Mouse (Mus musculus) heart, postnatal 14 days (tissue): ENCODE results near the gene Klrb1. TPM values are rescaled to one million over a fixed set of nuclear protein-coding genes. Genes with fewer than 3 reads are reported as not detected.
"Not testable (repeated sequence)": the region's sequence is repeated elsewhere in the genome, so short reads cannot be mapped to it uniquely, and the experiment has no call there.

Experiments
- DNase-seq, 2 experiments: peaks; one replicate each; pipeline ENCODE4 v3.0.0; 2021 to 2022
- intact Hi-C: fragments of 180-260 bp; cut with DNase I; formaldehyde crosslinking; loops from one replicate; pipeline ENCODE4 v1.15.1; 2025
- long read RNA-seq, 2 experiments: library from polyadenylated mRNA; stranded (forward); transcript quantifications; one replicate each; pipeline ENCODE4 v2.0.0; 2021
- total RNA-seq, 2 experiments: library from RNA; stranded (reverse); gene quantifications; 2 replicates each; pipeline ENCODE4 v1.2.3; 2021

Klrb1 gene
- total RNA-seq: not detected
- long read RNA-seq, experiment 1: 0 reads
- long read RNA-seq, experiment 2: 0 reads

DNA sequence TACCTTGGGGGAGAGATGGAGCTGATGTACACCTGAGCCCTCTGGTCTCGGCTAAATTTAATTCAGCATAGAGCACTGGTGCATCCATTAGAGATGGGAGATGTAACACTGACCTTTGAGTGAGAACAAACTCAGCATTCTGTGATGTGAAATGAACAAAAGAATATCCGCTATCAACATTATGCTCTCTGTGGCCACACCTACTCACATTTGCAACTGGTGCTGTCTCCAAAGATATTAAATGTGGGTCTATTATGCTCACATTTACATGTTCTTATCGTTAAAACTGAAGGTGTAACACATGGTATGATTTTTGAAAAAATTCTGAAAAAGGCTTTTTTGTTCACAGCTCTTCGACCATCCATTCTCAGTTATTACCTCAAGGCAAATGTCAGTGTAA is at the start of gene Klrb1:
Klrb1 (minus strand) TSS at position 101 of the 400 bp plus-strand sequence.
- no peak for DNase-seq
- intact Hi-C loops: no loop called here

DNA sequence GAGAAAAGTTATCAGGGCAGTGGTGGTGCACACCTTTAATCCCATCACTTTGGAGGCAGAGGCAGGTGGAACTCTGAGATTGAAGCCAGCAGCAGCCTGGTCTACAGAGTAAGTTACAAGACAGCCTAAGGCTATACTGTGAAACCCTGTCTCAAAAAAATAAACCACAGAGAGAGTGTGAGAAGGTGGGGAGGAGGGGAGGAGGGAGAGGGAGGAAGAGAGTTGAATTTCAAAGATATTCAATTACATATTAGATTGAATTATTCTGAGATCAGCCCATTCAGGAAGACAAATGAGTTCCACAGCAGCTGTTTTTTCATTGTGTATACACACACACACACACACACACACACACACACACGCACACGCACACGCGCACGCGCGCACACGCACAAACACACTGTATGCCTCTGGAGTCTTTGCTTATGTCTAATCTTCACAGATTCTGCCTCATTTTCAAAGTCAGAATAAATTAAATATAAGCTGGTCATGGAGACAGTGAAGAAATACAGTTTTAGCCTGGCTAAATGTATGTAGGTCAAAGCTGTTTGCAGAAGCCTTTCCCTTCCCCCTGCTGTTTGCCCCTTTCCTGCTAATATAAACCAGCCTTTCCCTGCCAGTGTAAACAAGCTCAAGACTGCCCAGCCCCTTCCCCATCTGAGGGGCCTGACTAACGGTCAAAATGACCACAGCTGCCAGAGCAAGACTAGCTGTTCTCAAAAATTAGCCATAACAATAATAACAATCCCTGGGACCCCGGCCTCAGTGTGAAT is 46.8 kb upstream of the Klrb1 start:
- DNase-seq: no peak
- intact Hi-C loops: loop anchor here (10.0 kb wide), 1 partner anchor 485 kb away; no protein-coding TSS in a partner anchor

DNA sequence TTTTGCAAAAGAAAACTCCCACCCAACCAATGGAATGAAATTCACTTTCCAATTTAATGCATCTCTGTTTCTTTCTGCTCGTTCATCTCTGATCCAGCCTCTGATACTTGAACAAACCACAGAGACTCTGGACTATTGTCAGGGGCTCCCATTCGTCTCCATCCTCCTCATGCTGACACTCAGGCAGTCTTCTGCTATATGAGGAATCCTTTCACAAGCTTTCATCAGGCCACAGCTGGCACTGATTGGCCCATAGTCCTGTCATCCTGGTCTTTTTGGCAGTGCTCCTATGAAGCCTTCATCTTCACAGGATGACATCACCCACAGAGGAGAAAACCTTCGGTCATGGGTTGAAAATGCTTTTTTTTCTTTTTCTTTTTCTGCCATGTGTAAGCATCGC is 45.2 kb upstream of the Klrb1 start:
- no peak for DNase-seq
- intact Hi-C loops: loop anchor here (10.0 kb wide), 1 partner anchor 487 kb away; no protein-coding TSS in a partner anchor

DNA sequence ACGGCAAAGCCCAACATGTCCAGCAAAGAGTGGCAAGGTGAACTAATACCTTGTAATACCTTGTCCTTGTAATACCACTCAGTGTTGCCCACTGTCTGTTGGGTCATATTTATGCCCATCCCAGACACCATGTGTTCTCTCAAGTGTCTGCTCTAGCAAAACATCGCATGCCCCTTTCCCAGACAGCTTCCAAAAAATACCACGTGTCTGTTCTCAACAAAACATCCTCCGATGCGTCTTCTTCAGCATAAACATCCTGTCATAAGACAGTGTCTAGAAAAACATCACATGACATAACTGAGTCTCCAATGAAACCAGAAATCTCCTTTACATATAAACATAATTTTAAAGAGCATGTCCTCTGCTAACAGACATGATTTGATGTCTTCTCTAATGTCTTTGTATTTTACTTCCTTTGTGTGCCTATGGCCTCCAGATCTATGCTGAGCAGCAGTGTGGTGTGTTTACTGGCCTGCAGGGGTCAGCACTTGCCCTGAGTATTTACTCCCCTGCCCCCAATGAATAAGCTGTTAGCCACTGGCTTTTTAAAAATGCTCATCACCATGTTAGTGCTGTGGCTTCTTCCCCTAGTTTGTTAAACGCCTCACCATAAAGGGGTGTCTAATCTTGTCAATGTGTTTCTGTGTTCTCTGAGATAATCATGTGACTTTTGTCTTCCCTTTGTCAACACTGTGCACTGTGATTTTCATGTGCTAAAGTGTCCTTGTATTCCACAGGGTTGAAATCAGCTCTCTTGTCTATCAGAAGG is 43.8 kb upstream of the Klrb1 start:
- peak; percentile 35 to 56 for DNase-seq
- intact Hi-C loops: loop anchor here (1.0 to 10.0 kb wide), 2 partner anchors 39 to 488 kb away; no protein-coding TSS in a partner anchor

DNA sequence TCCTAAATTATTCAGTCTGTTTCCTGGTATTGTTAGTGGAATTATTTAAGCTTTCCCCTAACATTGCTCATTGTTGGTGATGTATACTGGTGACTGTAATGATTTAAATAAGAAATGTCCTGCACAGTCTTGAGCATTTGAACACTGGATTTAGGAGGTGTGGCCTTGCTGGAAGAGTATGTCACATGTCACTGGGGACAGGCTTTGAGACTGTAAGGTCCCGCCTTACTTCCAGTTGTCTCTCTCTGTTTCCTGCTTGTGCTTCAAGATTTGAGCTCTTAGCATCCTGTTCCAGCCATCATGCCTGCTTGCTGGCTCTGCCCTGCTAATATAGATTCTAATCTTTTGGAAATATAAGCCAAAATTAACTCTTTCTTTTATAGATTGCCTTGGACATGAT is 42.4 kb upstream of the Klrb1 start:
- intact Hi-C loops: loop anchor here (2.0 to 10.0 kb wide), 3 partner anchors 38 to 490 kb away; no protein-coding TSS in a partner anchor
- no peak for DNase-seq

DNA sequence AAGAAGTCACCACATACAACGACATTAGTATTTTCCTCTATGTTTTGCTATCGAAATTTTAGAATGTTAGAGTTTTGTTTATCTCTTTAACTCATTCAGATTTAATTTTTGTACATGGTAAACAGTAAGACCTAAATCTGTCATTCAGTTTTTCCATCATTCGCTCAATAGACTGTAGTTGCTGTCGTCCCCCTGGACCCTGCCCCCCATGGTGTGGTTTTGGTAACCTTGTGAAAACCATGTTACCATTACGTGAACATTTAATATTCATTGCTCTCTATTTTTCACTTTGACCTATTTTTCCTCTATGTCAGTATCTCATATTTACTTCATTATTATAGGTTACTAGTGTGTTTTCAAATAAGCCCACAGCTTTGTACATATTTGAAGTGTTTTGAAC is 41.7 kb upstream of the Klrb1 start:
- intact Hi-C loops: loop anchor here (2.0 to 10.0 kb wide), 3 partner anchors 38 to 490 kb away; no protein-coding TSS in a partner anchor

DNA sequence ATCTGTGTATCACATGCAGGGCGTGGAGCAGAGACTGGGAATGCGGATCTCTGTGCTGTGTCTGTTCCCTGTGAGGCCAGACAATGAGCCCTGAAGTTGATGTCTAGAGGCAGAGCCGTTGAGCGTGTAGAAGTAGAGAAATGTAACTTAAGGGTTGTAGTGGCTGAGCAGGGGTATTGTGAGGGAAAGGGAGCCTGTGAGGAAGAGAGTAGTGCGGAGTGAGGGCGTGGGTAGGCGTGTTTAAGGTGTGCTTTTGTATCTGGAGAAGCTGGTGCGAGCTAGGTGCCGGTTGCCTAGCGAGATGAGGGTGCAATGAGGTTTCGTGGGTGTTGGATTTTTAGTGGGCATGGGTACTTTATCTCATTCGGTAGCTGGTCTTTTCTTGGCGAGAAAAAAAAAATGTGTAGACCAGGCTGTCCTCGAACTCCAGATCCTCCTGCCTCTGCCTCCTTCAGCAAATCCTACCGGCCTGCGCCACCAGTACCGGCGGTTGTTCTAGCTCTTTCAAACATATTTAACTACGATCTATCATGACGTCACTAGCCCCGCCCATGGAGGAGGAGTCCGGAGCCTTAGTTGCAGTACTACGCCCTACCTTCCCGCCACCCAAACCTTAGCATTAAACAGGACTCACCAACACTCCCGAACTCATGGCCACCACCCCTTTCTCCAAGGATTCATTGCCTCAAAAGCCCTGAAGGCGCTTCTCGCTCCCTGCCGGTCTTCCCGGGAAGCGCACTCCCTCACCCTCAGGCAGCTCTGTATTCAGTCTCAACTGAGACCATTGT is 41.1 kb upstream of the Klrb1 start:
- DNase-seq: peak; percentile 90 to 93
- intact Hi-C loops: loop anchor here (2.0 to 10.0 kb wide), 3 partner anchors 39 to 491 kb away; no protein-coding TSS in a partner anchor

More for the DNA sequence above, 41.7 kb upstream of the Klrb1 start:
- no peak for DNase-seq

DNA sequence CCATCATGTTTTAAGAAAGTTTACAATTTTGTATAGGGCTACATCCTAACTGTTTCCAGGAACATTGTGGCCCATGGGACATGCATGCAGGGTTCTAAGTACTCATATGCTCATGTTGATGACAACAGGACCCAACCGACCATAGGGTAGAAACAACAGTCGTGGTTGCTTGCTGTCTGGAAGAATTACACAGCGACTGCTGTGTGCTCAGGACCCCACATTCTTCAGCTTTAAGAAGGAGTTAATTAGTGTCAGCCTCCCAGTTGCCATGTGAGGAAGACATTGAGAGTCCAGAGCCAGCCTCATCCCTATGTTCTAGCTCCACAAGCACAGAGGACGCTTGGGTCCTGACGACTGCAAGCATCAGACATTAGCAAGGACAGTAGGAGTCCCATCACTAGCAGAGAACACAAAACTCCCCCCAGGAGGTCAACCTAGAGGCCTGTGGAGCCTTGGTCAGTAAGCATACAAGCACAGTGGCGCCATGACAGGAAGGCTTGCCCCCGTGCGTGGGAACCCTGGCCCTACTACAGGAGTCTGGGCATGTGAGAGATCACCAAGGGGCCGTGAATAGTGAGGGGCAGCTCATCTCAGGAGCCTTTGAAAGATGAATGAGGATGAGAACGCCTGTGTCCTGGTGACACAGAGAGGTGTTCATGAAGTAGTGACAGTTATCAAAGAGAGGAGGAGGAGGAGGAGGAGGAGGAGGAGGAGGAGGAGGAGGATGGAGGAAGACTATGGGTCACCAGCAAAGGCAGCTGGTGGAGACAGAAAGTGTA is 40.2 kb upstream of the Klrb1 start:
- intact Hi-C loops: loop anchor here (10.0 kb wide), 1 partner anchor 492 kb away; no protein-coding TSS in a partner anchor
- not testable (repeated sequence) for DNase-seq

DNA sequence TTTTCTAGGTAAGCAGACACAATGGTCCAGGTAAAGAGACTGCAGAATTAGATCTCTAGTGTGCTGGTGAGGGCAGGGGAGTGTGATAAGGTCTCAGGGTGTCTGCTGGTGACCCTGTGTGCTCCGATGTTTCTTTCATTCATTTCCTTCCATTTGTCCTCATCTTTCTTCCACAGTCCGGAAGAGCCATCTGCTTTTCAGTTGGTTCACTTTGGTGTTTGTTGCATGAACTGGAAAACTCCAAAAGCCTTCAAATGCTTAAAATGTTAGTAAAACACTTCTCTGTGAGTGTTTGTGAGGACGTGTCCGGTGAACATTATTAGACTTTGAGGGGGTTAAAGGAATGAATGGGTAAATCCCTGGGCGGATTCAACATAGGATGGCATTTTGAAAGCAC is 38.3 kb upstream of the Klrb1 start:
- DNase-seq: no peak
- intact Hi-C loops: loop anchor here (10.0 kb wide), 1 partner anchor 494 kb away; no protein-coding TSS in a partner anchor

DNA sequence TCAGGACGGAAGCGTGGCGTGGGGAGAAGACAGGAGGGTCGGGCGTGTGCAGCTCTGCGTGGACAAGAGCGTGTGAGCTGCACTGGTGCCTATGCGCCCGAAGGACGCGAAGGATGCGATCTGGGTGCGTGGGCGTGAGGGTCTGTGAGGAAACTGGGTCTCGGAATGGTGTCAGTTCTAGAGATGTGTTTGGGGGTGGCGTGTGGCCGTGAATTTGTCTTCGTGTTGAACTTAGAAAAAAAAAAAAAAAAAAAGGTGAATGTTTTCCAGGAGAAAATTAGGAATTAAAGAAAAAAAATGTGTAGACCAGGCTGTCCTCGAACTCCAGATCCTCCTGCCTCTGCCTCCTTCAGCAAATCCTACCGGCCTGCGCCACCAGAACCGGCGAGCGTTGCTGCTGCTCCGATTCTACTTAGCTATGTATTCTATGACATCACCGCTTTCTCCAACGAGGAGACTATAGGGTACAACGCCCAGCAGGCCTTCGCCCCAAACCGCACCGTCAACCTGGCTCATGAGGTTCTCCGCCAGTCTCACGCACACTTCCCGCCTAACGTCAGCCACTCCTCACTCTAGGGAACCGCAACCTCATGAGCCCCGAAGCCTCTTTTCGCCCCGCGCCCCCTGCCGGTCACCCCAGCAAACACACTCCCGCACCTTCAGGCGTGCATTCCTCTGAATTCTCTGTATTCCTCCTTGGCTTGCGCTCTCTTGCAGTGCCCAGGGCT is 37.7 kb upstream of the Klrb1 start:
- intact Hi-C loops: loop anchor here (10.0 kb wide), 1 partner anchor 494 kb away; no protein-coding TSS in a partner anchor
- DNase-seq: peak; percentile 86 to 90

DNA sequence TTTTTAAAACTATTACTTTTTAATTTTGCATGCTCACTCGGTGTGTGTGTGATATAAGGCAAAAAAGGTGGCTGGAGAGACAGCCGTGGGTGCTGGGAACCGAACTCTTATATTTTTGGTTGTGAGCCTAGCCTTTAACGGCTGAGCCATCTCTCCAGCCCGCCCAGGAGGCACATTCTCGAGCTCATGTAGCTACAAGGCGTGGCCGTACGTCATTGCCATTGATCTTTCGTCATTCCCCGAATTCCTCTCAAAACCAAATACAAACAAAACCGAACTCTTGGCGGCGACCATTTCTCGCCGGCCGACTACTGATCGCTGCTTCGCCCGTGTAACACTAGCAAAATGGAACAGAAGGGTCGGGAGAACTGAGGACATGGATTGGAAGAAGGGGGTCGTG is 37.2 kb upstream of the Klrb1 start:
- DNase-seq: peak; percentile 91 to 95
- intact Hi-C loops: loop anchor here (10.0 kb wide), 1 partner anchor 495 kb away; no protein-coding TSS in a partner anchor

DNA sequence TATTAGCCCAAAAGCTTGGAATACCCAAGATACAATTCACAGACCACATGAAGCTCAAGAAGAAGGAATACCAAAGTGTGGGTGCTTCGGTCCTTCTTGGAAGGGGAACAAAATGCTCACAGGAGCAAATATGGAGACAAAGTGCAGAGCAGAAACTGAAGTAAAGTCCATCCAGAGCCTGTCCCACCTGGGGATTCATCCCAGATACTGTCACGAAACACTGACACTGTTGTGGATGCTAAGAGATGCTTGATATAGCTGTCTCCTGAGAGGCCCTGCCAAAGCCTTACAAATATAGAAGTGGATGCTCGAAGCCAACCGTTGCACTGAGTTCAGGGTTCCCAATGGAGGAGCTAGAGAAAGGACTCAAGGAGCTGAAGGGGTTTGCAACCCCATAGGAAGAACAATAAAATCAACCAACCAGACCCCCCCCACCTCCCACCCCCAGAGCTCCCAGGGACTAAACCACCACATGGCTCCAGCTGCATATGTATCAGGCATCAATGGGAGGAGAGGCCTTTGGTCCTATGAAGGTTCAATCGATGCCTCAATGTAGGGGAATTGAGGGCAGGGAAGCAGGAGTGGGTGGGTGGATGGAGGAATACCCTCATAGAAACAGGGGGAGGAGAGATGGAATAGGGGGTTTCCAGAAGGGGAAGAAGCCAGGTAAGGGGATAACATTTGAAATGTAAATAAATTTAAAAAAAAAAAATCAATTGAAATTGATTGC is 36.5 kb upstream of the Klrb1 start:
- intact Hi-C loops: no loop called here

DNA sequence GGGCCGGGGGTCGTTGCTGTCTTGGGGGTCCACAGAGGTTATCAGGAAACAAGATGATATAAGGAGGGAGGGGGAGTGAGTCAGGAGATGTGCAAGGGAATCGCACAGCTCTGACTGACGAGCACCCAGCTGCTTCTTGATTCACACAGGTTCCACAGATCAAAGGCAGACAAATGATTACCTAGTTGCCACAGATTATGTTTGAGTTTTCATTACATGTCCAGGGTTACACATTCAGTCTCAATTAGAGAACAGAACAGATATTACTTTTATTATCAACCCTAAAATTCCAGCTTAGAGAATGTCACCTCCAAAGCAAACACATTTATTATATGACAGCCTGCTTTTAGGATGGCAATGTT is 32.5 kb upstream of the Klrb1 start:
- intact Hi-C loops: loop anchor here (2.0 kb wide), 1 partner anchor 125 kb away; no protein-coding TSS in a partner anchor
- DNase-seq: not testable (repeated sequence)

More for the DNA sequence above, 36.5 kb upstream of the Klrb1 start:
- DNase-seq: no peak

DNA sequence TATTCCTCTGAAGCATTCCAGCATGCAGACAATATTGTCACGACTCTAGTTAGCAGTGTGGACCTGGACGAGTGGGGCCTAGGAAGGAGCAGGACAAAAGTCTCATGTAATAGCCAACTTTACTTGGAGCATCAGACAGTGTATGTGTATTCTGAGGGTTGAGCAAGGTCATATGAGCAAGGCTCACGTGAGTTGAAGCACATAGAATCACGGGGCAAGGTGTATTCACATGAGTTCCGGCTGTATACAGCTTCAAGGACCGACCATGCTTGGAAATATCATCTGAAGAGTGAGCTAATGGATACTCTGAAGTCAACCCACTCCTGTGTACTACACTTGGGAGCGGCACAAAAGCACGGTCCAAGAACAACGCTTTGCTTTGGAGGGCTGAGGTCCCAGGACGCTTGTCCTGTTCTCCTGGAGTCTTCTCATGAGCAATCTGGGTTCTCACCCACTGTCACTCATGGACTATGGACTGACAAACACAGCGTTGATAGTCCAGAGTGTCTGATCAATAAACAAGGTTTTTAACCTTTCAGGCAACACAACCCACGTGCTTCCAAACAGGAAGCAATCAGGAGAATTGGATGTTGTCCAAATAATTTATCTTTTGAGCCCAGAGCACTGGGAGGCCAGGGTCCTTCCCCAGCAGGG is 32.0 kb upstream of the Klrb1 start:
- intact Hi-C loops: loop anchor here (2.0 to 5.0 kb wide), 2 partner anchors 124 to 153 kb away; no protein-coding TSS in a partner anchor
- not testable (repeated sequence) for DNase-seq

DNA sequence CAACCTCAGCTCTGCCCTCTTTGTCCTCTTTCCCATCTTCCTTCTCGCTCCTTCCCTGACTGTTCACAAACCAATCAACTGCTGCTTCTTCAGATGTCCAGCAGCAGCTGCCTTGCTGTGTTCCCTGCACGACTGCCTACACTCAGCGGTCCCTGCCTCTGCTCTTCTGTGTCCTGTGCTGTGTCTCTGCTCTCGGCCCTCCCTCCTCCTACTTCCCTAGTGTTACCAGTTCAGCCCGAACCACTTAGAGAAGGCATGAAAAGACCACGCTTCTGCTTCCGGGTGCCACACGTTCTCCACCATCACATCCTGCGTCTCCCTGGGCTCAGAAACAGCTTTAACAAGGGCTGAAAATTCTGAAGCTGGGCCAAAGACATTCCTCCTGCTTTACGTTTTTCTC is 31.4 kb upstream of the Klrb1 start:
- DNase-seq: peak in 1 of 2 experiments; percentile 26
- intact Hi-C loops: loop anchor here (2.0 to 5.0 kb wide), 2 partner anchors 123 to 152 kb away; no protein-coding TSS in a partner anchor

DNA sequence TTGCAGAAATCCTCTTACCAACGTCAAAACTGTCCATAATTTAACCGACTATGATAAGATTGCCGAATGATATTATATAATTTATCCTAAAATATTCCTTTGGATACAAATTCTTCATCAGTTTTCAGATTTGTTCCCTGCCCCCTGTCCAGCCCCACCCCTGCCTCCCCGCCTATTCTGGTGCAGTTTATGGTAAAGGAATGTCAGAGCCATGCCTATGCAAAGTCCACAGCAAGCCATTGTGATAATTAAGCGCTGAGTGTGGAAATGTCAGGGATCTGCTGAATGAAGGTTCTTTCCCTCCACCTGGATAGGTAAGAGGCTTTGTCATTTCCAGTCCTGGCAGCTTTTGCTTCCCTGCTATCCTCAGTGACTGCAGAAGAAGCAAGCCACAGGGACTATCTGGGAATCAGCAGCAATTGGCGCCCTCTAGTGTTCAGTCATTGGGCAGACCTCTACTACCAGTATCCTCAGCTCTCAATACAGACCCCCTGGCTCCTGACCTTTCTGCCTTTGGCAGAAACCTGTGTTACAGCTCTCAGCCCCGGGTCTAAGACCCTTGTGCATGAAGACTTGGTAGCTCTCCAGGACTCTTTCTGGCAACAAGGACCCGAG is 30.9 kb upstream of the Klrb1 start:
- intact Hi-C loops: loop anchor here (2.0 to 5.0 kb wide), 2 partner anchors 123 to 151 kb away; no protein-coding TSS in a partner anchor
- peak; percentile 76 to 88 for DNase-seq

DNA sequence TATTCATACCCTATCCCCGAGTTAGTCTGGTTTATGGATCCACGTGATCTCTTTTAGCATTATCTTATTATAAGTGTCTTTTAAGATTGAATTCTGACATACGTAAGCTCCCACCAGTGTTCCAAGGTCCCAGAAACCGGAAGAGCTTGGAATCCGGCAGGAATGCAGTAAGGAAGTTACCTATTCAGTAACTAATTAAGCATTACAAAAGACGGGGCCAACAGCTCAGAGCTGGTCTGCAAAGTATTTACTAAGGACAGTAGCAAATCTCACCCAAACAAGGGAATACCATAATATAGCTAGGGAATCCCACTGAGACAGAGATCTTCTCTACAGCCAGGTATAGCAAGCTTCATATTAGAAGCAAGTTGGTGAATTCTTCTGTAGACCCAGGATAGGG is 24.1 kb upstream of the Klrb1 start:
- DNase-seq, intact Hi-C loops: not testable (repeated sequence)
